Mouse (Mus musculus): ENCODE measurements around the gene Rmi2. TPM values are rescaled to one million over a fixed set of nuclear protein-coding genes. Genes with fewer than 3 reads are reported as not detected.
A peak's percentile ranks its signal among the peaks of the same experiment; 100 is the strongest.
"Not testable (repeated sequence)": the region's sequence is repeated elsewhere in the genome, so short reads cannot be mapped to it uniquely, and the experiment has no call there.

Gene Rmi2
- polyA plus RNA-seq, 1 experiment from 2014 or later, result 4.8 TPM

DNA sequence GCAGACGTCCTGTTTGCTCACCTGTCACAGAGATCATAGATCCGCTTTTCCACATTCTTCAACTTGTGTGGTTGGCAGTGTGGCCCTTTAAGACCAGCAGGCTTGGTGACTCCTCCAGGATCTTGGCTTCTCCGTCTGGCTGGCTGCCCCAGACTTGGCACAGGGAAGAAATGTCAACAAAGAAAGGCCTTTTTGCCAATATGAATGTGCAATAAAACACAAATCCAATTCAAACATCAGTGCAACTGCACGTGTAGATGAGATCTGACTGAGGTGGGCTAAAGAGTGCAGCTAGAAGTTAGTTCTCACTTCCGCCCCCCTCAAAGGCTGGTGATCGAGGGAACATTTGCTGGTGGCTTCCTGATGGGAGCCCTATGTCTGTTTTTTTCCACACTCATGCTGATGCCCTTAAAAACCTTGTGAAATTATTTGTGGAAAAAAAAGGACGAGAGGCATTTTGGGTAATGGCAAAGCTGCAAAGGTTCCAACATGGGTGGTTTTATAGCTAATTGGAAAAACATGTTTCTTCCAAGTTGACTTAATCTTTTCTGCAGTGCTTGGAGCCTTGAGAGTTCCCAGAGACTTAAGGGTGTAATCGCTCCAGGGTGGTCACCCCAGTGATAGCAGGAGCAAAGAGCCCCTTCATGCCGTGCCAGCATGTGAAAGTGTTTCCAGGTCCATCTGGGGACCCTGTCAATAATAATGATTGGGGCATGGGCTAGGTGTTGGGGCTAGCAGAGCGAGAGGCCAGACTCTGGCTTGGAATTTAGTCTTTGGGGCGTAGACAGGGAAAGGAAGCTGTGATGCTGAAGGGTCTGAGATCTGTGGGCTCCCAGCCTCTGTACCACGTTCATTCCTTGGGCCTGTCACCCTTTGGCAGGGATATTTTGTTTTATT is 15.4 kb downstream of the Rmi2 start:
- Histone ChIP-seq H3K4me2 (peak overlapping the region; percentile 23; the same call in 1 of the 2 replicates), H3K27ac (ENCODE audit: low read depth) (peak overlapping the region; percentile 80), H3K9me3 (ENCODE audit: low read depth, low read length) (no peaks in the 10 kb centered on the region), H3K9ac (no peak overlapping the region), H3K27me3 (ENCODE audit: insufficient read depth, low read length) (no peaks in the 10 kb centered on the region), H3K4me3 (ENCODE audit: low read depth, low read length) (no peak overlapping the region), H3K36me3 (ENCODE audit: insufficient read depth) (no peaks in the 10 kb centered on the region), H3K4me1 (ENCODE audit: insufficient read depth) (peaks cover 16% of the 10 kb centered on the region)
- ATAC-seq (ENCODE audit: insufficient read depth), result peak; percentile 50
- no peak for TF ChIP-seq CTCF (IDR thresholded peaks at IDR 0.05; ENCODE audit: low read depth)
- 37% methylated on average over 12 of the region's 12 CpGs for WGBS
- peak; percentile 80 for DNase-seq

DNA sequence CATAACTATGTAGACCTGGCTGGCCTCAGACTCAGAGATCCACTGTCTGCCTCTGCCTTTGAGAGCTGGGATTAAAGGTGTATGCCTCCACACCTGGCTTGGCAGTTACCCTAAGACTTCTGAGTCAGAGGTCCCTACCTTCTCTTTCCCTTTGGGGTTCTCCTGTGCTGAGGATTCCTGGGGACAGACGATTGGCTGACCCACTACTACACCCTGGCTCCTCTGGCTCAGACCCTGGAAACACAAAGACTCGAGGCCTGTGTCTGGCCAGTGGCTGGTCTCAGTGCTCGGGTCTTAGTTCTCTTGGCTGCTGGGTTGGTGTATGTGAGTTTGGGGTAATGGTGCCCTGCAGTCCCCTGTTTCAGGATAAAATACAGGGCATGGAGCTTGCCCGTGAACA is 16.0 kb downstream of the Rmi2 start:
- peak; percentile 32; the same call in 1 of the 2 replicates for ATAC-seq (ENCODE audit: insufficient read depth)
- no peaks in the 10 kb centered on the region for H3K9me3 ChIP-seq (ENCODE audit: low read depth, low read length)

DNA sequence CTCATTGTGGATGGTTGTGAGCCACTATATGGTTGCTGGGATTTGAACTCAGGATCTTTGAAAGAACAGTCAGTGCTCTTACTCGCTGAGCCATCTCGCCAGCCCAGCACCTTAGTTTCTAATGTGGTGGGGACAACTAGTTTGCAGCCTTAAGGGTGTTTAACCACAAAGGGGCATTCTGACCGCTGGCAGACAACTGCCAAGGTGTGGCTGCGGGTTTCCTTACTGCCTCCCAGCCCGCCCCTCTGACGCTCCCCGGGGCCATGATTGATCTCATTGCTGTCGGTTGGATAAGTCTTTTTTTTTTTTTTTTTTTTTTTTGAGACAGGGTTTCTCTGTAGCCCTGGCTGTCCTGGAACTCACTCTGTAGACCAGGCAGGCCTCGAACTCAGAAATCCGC is 17.4 kb downstream of the Rmi2 start:
- not testable (repeated sequence) for H3K27ac ChIP-seq (ENCODE audit: low read depth); H3K9me3 ChIP-seq (ENCODE audit: low read depth, low read length); H3K9ac ChIP-seq; DNase-seq; H3K4me2 ChIP-seq; H3K4me3 ChIP-seq (ENCODE audit: low read depth, low read length); ATAC-seq (ENCODE audit: insufficient read depth); H3K36me3 ChIP-seq (ENCODE audit: insufficient read depth); H3K27me3 ChIP-seq (ENCODE audit: insufficient read depth, low read length)
- whole genome bisulfite sequencing, result 87% methylated on average over 10 of the region's 10 CpGs
- H3K4me1 ChIP-seq (ENCODE audit: insufficient read depth), result peaks cover 16% of the 10 kb centered on the region

More for the DNA sequence above, 16.0 kb downstream of the Rmi2 start:
- 67% methylated on average over 4 of the region's 4 CpGs for WGBS
- peak overlapping the region; percentile 80 for H3K27ac ChIP-seq (ENCODE audit: low read depth)
- no peak for DNase-seq
- TF ChIP-seq CTCF (IDR thresholded peaks at IDR 0.05; ENCODE audit: low read depth), result no peak
- no peaks in the 10 kb centered on the region for H3K27me3 ChIP-seq (ENCODE audit: insufficient read depth, low read length)
- H3K4me1 ChIP-seq (ENCODE audit: insufficient read depth), result peaks cover 16% of the 10 kb centered on the region
- no peak overlapping the region for H3K4me2 ChIP-seq
- H3K36me3 ChIP-seq (ENCODE audit: insufficient read depth), result no peaks in the 10 kb centered on the region
- no peak overlapping the region for H3K4me3 ChIP-seq (ENCODE audit: low read depth, low read length)
- no peak overlapping the region for H3K9ac ChIP-seq

DNA sequence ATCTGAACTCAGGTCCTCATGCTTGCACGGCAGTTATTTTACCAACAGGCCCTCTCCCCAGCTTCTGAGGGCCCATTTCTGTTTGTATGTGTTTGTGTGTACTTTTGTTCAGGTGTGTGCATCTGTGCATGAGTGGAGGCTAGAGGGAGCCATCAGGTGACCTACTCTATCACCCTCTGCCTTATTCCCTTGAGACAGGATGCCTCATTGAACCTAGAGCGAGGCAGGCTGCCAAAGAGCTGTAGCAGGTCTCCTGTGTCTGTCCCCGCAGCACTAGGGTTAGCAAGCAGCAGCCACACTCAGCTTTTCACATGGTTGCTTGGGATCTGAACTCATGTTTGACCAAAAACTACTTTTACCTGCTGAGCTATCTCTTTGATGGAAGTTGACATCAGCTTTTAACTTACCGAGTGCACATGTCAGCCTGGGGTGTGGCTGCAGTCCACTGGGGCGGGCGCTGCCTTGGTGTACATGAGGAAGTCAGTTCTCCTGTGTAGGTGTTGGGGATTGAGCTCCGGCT is 24.9 kb downstream of the Rmi2 start:
- Histone ChIP-seq H3K27ac (ENCODE audit: low read depth) (no peak overlapping the region), H3K4me2 (no peak overlapping the region), H3K36me3 (ENCODE audit: insufficient read depth) (no peaks in the 10 kb centered on the region), H3K4me1 (ENCODE audit: insufficient read depth) (no peaks in the 10 kb centered on the region), H3K9me3 (ENCODE audit: low read depth, low read length) (no peaks in the 10 kb centered on the region), H3K4me3 (ENCODE audit: low read depth, low read length) (no peak overlapping the region), H3K9ac (no peak overlapping the region), H3K27me3 (ENCODE audit: insufficient read depth, low read length) (no peaks in the 10 kb centered on the region)
- 82% methylated on average over 7 of the region's 7 CpGs for WGBS
- no peak for ATAC-seq (ENCODE audit: insufficient read depth)
- no peak for TF ChIP-seq CTCF (IDR thresholded peaks at IDR 0.05; ENCODE audit: low read depth)
- DNase-seq, result no peak

DNA sequence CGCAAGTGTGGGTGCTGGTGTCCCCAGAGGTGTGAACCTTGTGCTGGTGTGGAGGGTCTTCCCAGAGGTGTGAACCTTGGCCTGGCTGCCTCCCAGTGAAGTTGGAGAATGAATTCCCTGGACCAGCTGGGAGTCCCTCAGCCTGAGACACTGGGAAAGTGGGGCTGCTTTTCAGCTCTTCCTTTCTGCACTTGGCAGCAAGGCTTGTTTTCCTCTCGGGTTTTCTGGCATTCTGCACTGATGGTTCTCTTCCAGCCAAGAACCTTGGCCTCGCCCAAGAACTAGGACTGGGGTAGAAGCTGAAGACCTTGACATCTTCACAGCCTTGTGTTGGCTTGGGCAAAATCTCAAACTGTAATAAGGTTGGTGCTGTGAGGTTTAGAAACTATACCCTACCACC is 26.5 kb downstream of the Rmi2 start:
- H3K4me3 ChIP-seq (ENCODE audit: low read depth, low read length), result no peak overlapping the region
- H3K4me2 ChIP-seq, result no peak overlapping the region
- H3K27ac ChIP-seq (ENCODE audit: low read depth), result no peak overlapping the region
- ATAC-seq (ENCODE audit: insufficient read depth) (no peak), DNase-seq (peak; percentile 35)
- H3K36me3 ChIP-seq (ENCODE audit: insufficient read depth), result no peaks in the 10 kb centered on the region
- no peaks in the 10 kb centered on the region for H3K27me3 ChIP-seq (ENCODE audit: insufficient read depth, low read length)
- H3K9me3 ChIP-seq (ENCODE audit: low read depth, low read length), result no peaks in the 10 kb centered on the region
- H3K4me1 ChIP-seq (ENCODE audit: insufficient read depth), result no peaks in the 10 kb centered on the region
- WGBS, result 66% methylated on average over 3 of the region's 3 CpGs
- H3K9ac ChIP-seq, result no peak overlapping the region
- TF ChIP-seq CTCF (IDR thresholded peaks at IDR 0.05; ENCODE audit: low read depth), result no peak

DNA sequence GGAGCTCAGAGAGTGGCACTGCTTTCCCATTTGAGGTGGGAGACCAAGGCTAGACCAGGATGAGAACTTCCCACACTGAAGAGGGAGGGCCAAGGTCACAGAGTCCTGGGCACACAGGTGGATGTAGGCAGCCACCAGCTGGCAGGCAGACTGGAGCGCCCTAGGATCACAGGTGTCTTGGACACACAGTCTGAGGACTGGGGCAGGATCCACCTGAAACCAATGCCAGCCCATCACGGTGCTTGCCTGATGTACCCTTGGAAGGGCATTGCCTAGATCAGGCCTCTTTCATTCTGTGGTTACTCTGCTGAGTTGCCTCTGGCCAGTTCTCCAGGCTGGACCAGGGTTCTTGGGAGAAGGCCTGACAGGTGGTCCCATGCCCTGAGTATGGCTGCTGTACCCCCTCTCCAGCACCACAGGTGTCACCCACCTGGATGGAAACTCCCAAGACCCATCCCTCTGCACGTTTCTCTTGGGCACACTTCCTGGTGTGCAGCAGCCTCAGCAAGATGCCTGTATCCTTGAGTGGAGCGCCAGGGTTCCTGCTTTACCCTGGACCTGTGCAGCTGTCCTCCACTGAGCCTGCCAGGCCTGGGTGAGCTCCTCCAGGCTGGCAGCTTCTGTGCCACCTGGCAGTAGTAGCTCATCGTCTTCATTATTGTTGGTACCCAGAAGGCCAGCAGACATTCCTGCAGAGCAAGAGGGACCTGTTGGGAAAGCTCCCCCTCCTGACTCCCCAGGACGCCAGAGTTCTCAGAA is 30.2 kb downstream of the Rmi2 start:
- no peak for TF ChIP-seq CTCF (IDR thresholded peaks at IDR 0.05; ENCODE audit: low read depth)
- H3K27me3 ChIP-seq (ENCODE audit: insufficient read depth, low read length), result no peaks in the 10 kb centered on the region
- DNase-seq (no peak), ATAC-seq (ENCODE audit: insufficient read depth) (no peak)
- no peak overlapping the region for H3K27ac ChIP-seq (ENCODE audit: low read depth)
- H3K36me3 ChIP-seq (ENCODE audit: insufficient read depth), result no peaks in the 10 kb centered on the region
- H3K9me3 ChIP-seq (ENCODE audit: low read depth, low read length), result no peaks in the 10 kb centered on the region
- H3K4me2 ChIP-seq, result no peak overlapping the region
- no peak overlapping the region for H3K4me3 ChIP-seq (ENCODE audit: low read depth, low read length)
- 79% methylated on average over 6 of the region's 6 CpGs for WGBS
- no peaks in the 10 kb centered on the region for H3K4me1 ChIP-seq (ENCODE audit: insufficient read depth)
- no peak overlapping the region for H3K9ac ChIP-seq

DNA sequence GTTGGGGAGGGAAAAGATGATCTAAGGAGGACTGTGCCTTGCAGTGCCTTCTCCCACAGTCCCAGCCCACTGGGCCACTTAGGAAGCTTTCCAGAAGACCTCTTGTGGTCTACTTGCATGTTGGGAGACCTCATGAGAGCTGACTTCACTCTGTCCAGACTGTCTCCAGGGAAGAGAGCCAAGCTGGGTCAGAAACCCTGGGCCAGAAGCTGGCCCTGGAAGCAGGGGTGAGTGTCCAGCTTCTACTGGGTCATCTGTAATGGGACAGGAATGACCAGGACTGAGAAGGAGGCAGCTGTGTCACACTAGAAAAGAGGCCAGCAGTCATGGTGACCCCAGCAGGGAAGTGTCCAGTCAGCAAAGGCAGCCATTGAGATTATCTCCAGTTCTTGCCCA is 30.7 kb downstream of the Rmi2 start:
- Histone ChIP-seq H3K27me3 (ENCODE audit: insufficient read depth, low read length) (no peaks in the 10 kb centered on the region), H3K4me3 (ENCODE audit: low read depth, low read length) (no peak overlapping the region), H3K36me3 (ENCODE audit: insufficient read depth) (no peaks in the 10 kb centered on the region), H3K4me2 (no peak overlapping the region), H3K27ac (ENCODE audit: low read depth) (no peak overlapping the region), H3K9ac (no peak overlapping the region), H3K4me1 (ENCODE audit: insufficient read depth) (no peaks in the 10 kb centered on the region), H3K9me3 (ENCODE audit: low read depth, low read length) (no peaks in the 10 kb centered on the region)
- ATAC-seq (ENCODE audit: insufficient read depth) (no peak), DNase-seq (no peak)
- no peak for TF ChIP-seq CTCF (IDR thresholded peaks at IDR 0.05; ENCODE audit: low read depth)
